Mouse (Mus musculus): ENCODE measurements around the gene Trpc4ap. TPM values are rescaled to one million over a fixed set of nuclear protein-coding genes. Genes with fewer than 3 reads are reported as not detected.
"Not testable (repeated sequence)": the region's sequence is repeated elsewhere in the genome, so short reads cannot be mapped to it uniquely, and the experiment has no call there.

Gene Trpc4ap
- total and polyA plus RNA-seq, 2 experiments from 2014 or later: 70.5 to 84.8 TPM

- ATAC-seq (ENCODE audit: insufficient read depth, low read depth) (no peak), DNase-seq (ENCODE audit: low spot score) (no peak)
- Histone ChIP-seq H3K27ac (ENCODE audit: low read depth) (no peak overlapping the region), H3K27me3 (ENCODE audit: control insufficient read depth, insufficient read depth, low read length) (no peaks in the 10 kb centered on the region), H3K4me2 (ENCODE audit: low read depth, low read length) (no peak overlapping the region), H3K9me3 (replicated peaks; ENCODE audit: control insufficient read depth, low read length) (no peaks in the 10 kb centered on the region), H3K4me3 (ENCODE audit: low read depth, low read length) (no peak overlapping the region), H3K4me1 (ENCODE audit: control insufficient read depth, insufficient read depth) (peaks cover 3% of the 10 kb centered on the region; the same call in 1 of the 2 replicates), H3K9ac (replicated peaks; ENCODE audit: low read depth, low read length) (no peak overlapping the region), H3K36me3 (replicated peaks; ENCODE audit: control insufficient read depth, insufficient read depth, low read length) (peaks cover 26% of the 10 kb centered on the region)
- TF ChIP-seq EP300 (IDR thresholded peaks at IDR 0.05; ENCODE audit: low read depth) (no peak), CTCF (IDR thresholded peaks at IDR 0.05; ENCODE audit: low read depth) (no peak)
- 80% methylated on average over 4 of the region's 4 CpGs for whole genome bisulfite sequencing
Observed at GRCm38 (mm10) chr2:155703630-155704029, 11.4 kb upstream of the Trpc4ap start.

- ATAC-seq (ENCODE audit: insufficient read depth, low read depth): no peak
- no peak overlapping the region for H3K4me2 ChIP-seq (ENCODE audit: low read depth, low read length)
- WGBS: 87% methylated on average over 19 of the region's 19 CpGs
Observed at GRCm38 (mm10) chr2:155701399-155701919, 9.3 kb upstream of the Trpc4ap start.

GRCm38 (mm10) chr2:155698443-155698842 is 6.3 kb upstream of the Trpc4ap start:
- 86% methylated on average over 6 of the region's 6 CpGs for WGBS
- H3K4me3 ChIP-seq (ENCODE audit: low read depth, low read length); DNase-seq (ENCODE audit: low spot score); H3K27me3 ChIP-seq (ENCODE audit: control insufficient read depth, insufficient read depth, low read length); H3K9me3 ChIP-seq (replicated peaks; ENCODE audit: control insufficient read depth, low read length); H3K27ac ChIP-seq (ENCODE audit: low read depth); H3K9ac ChIP-seq (replicated peaks; ENCODE audit: low read depth, low read length); ATAC-seq (ENCODE audit: insufficient read depth, low read depth); H3K4me2 ChIP-seq (ENCODE audit: low read depth, low read length); H3K4me1 ChIP-seq (ENCODE audit: control insufficient read depth, insufficient read depth): not testable (repeated sequence)
- H3K36me3 ChIP-seq (replicated peaks; ENCODE audit: control insufficient read depth, insufficient read depth, low read length): peaks cover 15% of the 10 kb centered on the region

More at GRCm38 (mm10) chr2:155701399-155701919, 9.3 kb upstream of the Trpc4ap start:
- no peak for DNase-seq (ENCODE audit: low spot score)
- no peak overlapping the region for H3K9ac ChIP-seq (replicated peaks; ENCODE audit: low read depth, low read length)
- no peak for TF ChIP-seq CTCF (IDR thresholded peaks at IDR 0.05; ENCODE audit: low read depth)
- TF ChIP-seq EP300 (IDR thresholded peaks at IDR 0.05; ENCODE audit: low read depth): no peak
- no peak overlapping the region for H3K4me3 ChIP-seq (ENCODE audit: low read depth, low read length)
- no peaks in the 10 kb centered on the region for H3K4me1 ChIP-seq (ENCODE audit: control insufficient read depth, insufficient read depth)
- H3K27ac ChIP-seq (ENCODE audit: low read depth): no peak overlapping the region
- peaks cover 18% of the 10 kb centered on the region for H3K36me3 ChIP-seq (replicated peaks; ENCODE audit: control insufficient read depth, insufficient read depth, low read length)
- H3K27me3 ChIP-seq (ENCODE audit: control insufficient read depth, insufficient read depth, low read length): no peaks in the 10 kb centered on the region
- no peaks in the 10 kb centered on the region for H3K9me3 ChIP-seq (replicated peaks; ENCODE audit: control insufficient read depth, low read length)

GRCm38 (mm10) chr2:155696851-155697250 is 4.7 kb upstream of the Trpc4ap start:
- H3K4me3 ChIP-seq (ENCODE audit: low read depth, low read length): no peak overlapping the region
- H3K27ac ChIP-seq (ENCODE audit: low read depth): no peak overlapping the region

DNA sequence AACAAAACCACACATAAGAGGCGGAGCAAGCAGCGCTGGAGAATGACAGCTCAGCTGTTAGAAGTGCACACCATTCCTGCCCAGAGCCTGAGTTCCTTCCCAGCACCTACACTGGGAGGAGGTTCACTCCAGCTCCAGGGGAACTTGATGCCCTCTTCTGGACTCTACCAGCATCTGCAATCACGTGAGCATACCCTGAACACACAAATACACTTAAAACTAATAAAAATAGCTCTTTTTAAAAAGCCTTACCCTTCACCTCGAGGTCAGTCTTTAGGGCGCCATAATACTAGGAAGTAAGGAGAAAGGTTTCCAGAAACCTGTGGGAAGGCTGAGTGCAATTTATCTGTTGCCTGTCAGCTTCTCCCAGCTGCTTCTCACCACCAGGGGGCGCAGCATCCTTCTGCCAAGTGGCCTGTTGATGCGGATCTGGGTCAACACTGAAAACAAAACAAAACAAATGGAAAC is 3.9 kb upstream of the Trpc4ap start:
- peaks cover 2% of the 10 kb centered on the region; the same call in 1 of the 2 replicates for H3K4me1 ChIP-seq (ENCODE audit: control insufficient read depth, insufficient read depth)
- no peak for ATAC-seq (ENCODE audit: insufficient read depth, low read depth)
- TF ChIP-seq EP300 (IDR thresholded peaks at IDR 0.05; ENCODE audit: low read depth): no peak
- peak; percentile 87 for TF ChIP-seq CTCF (IDR thresholded peaks at IDR 0.05; ENCODE audit: low read depth)
- WGBS: 19% methylated on average over 7 of the region's 7 CpGs
- H3K9ac ChIP-seq (replicated peaks; ENCODE audit: low read depth, low read length): no peak overlapping the region
- H3K9me3 ChIP-seq (replicated peaks; ENCODE audit: control insufficient read depth, low read length): no peaks in the 10 kb centered on the region
- no peaks in the 10 kb centered on the region for H3K27me3 ChIP-seq (ENCODE audit: control insufficient read depth, insufficient read depth, low read length)
- H3K4me3 ChIP-seq (ENCODE audit: low read depth, low read length): no peak overlapping the region
- no peak overlapping the region for H3K27ac ChIP-seq (ENCODE audit: low read depth)
- DNase-seq (ENCODE audit: low spot score): peak; percentile 58
- H3K36me3 ChIP-seq (replicated peaks; ENCODE audit: control insufficient read depth, insufficient read depth, low read length): no peaks in the 10 kb centered on the region
- H3K4me2 ChIP-seq (ENCODE audit: low read depth, low read length): peak overlapping the region; percentile 5; the same call in 1 of the 2 replicates

More at GRCm38 (mm10) chr2:155696851-155697250, 4.7 kb upstream of the Trpc4ap start:
- Histone ChIP-seq H3K9ac (replicated peaks; ENCODE audit: low read depth, low read length) (no peak overlapping the region), H3K27me3 (ENCODE audit: control insufficient read depth, insufficient read depth, low read length) (no peaks in the 10 kb centered on the region), H3K9me3 (replicated peaks; ENCODE audit: control insufficient read depth, low read length) (no peaks in the 10 kb centered on the region), H3K4me2 (ENCODE audit: low read depth, low read length) (no peak overlapping the region), H3K36me3 (replicated peaks; ENCODE audit: control insufficient read depth, insufficient read depth, low read length) (peaks cover under 1% of the 10 kb centered on the region), H3K4me1 (ENCODE audit: control insufficient read depth, insufficient read depth) (no peaks in the 10 kb centered on the region)
- DNase-seq (ENCODE audit: low spot score) (no peak), ATAC-seq (ENCODE audit: insufficient read depth, low read depth) (no peak)
- no peak for TF ChIP-seq CTCF (IDR thresholded peaks at IDR 0.05; ENCODE audit: low read depth)
- TF ChIP-seq EP300 (IDR thresholded peaks at IDR 0.05; ENCODE audit: low read depth): no peak
- 57% methylated on average over 7 of the region's 7 CpGs for WGBS

- Histone ChIP-seq H3K9ac (replicated peaks; ENCODE audit: low read depth, low read length) (no peak overlapping the region), H3K27ac (ENCODE audit: low read depth) (no peak overlapping the region), H3K9me3 (replicated peaks; ENCODE audit: control insufficient read depth, low read length) (no peaks in the 10 kb centered on the region), H3K4me1 (ENCODE audit: control insufficient read depth, insufficient read depth) (peaks cover 8% of the 10 kb centered on the region), H3K4me2 (ENCODE audit: low read depth, low read length) (no peak overlapping the region), H3K4me3 (ENCODE audit: low read depth, low read length) (no peak overlapping the region), H3K36me3 (replicated peaks; ENCODE audit: control insufficient read depth, insufficient read depth, low read length) (no peaks in the 10 kb centered on the region), H3K27me3 (ENCODE audit: control insufficient read depth, insufficient read depth, low read length) (no peaks in the 10 kb centered on the region)
- DNase-seq (ENCODE audit: low spot score): no peak
- no peak for TF ChIP-seq CTCF (IDR thresholded peaks at IDR 0.05; ENCODE audit: low read depth)
- ATAC-seq (ENCODE audit: insufficient read depth, low read depth): no peak
- 71% methylated on average over 3 of the region's 3 CpGs for WGBS
Observed at GRCm38 (mm10) chr2:155695316-155695715, 3.1 kb upstream of the Trpc4ap start.
